Mouse (Mus musculus): ENCODE measurements around the gene Zfp981. TPM values are rescaled to one million over a fixed set of nuclear protein-coding genes. Genes with fewer than 3 reads are reported as not detected.
"Not testable (repeated sequence)": the region's sequence is repeated elsewhere in the genome, so short reads cannot be mapped to it uniquely, and the experiment has no call there.

The Zfp981 gene
- total RNA-seq (2021): 1 to 10 TPM in 1 of 2 experiments, under 1 TPM in 1; 0.83 to 1.2 TPM

- DNase-seq: not testable (repeated sequence)
These were observed at the start of gene Zfp981 for GRCm38 (mm10) chr4:146501727-146502126. Gene Zfp981, plus strand, starts transcription at chr4:146502027.

- not testable (repeated sequence) for DNase-seq
These were observed 49.3 kb upstream of the Zfp981 start for GRCm38 (mm10) chr4:146452576-146452975.

GRCm38 (mm10) chr4:146454170-146454569 is 47.7 kb upstream of the Zfp981 start:
- not testable (repeated sequence) for DNase-seq

- no peak for DNase-seq
These were observed 46.9 kb upstream of the Zfp981 start for GRCm38 (mm10) chr4:146454896-146455295.

GRCm38 (mm10) chr4:146455321-146455721 is 46.5 kb upstream of the Zfp981 start:
- no peak for DNase-seq

- DNase-seq: no peak
These were observed 45.6 kb upstream of the Zfp981 start for GRCm38 (mm10) chr4:146456061-146456726.

- DNase-seq: no peak
These were observed 44.7 kb upstream of the Zfp981 start for GRCm38 (mm10) chr4:146457126-146457525.

GRCm38 (mm10) chr4:146457720-146458119 is 44.1 kb upstream of the Zfp981 start:
- no peak for DNase-seq

- not testable (repeated sequence) for DNase-seq
These were observed 42.0 kb upstream of the Zfp981 start for GRCm38 (mm10) chr4:146459822-146460221.

GRCm38 (mm10) chr4:146460685-146461084 is 41.1 kb upstream of the Zfp981 start:
- not testable (repeated sequence) for DNase-seq

GRCm38 (mm10) chr4:146463649-146464351 is 38.0 kb upstream of the Zfp981 start:
- not testable (repeated sequence) for DNase-seq

GRCm38 (mm10) chr4:146469984-146470383 is 31.8 kb upstream of the Zfp981 start:
- DNase-seq: not testable (repeated sequence)

GRCm38 (mm10) chr4:146474181-146474580 is 27.6 kb upstream of the Zfp981 start:
- DNase-seq: not testable (repeated sequence)

GRCm38 (mm10) chr4:146474716-146475676 is 26.8 kb upstream of the Zfp981 start:
- DNase-seq: not testable (repeated sequence)

- DNase-seq: not testable (repeated sequence)
These were observed 25.6 kb upstream of the Zfp981 start for GRCm38 (mm10) chr4:146476260-146476659.

GRCm38 (mm10) chr4:146476959-146477358 is 24.9 kb upstream of the Zfp981 start:
- not testable (repeated sequence) for DNase-seq

GRCm38 (mm10) chr4:146480376-146481096 is 21.3 kb upstream of the Zfp981 start:
- not testable (repeated sequence) for DNase-seq

- not testable (repeated sequence) for DNase-seq
These were observed 19.3 kb upstream of the Zfp981 start for GRCm38 (mm10) chr4:146482546-146482945.

GRCm38 (mm10) chr4:146483571-146484280 is 18.1 kb upstream of the Zfp981 start:
- DNase-seq: not testable (repeated sequence)

- DNase-seq: not testable (repeated sequence)
These were observed 17.2 kb upstream of the Zfp981 start for GRCm38 (mm10) chr4:146484676-146485075.
